Mouse (Mus musculus) thymus, adult 2 months (tissue): Measurements from ENCODE around the gene Slc22a16. TPM values are rescaled to one million over a fixed set of nuclear protein-coding genes. Genes with fewer than 3 reads are reported as not detected.
"Not testable (repeated sequence)": the region's sequence is repeated elsewhere in the genome, so short reads cannot be mapped to it uniquely, and the experiment has no call there.

Source experiments
- DNase-seq: peaks from one replicate; pipeline ENCODE4 v3.0.0; 2021
- H3K27ac ChIP-seq: fragments of 200-500 bp; 2 replicates; pipeline ENCODE4 v1.5.1; 2012; ENCODE audit warnings: low read length, control low read depth; ENCODE audit not compliant: control insufficient read depth, insufficient read depth
- H3K27me3 ChIP-seq: fragments of 200-500 bp; 2 replicates; pipeline ENCODE4 v1.6.1; 2012; ENCODE audit warnings: mild to moderate bottlenecking, low read length, moderate library complexity, mixed read lengths; ENCODE audit not compliant: control insufficient read depth, insufficient read depth
- H3K36me3 ChIP-seq: fragments of 200-500 bp; 2 replicates; pipeline ENCODE4 v1.6.1; 2012; ENCODE audit warnings: mild to moderate bottlenecking, low read length, moderate library complexity; ENCODE audit not compliant: control insufficient read depth, insufficient read depth
- H3K4me1 ChIP-seq: fragments of 200-500 bp; replicated peaks from 2 replicates; pipeline ENCODE4 v1.6.1; 2012; ENCODE audit warnings: low read length; ENCODE audit not compliant: control insufficient read depth, insufficient read depth
- H3K4me3 ChIP-seq: fragments of 200-500 bp; 2 replicates; pipeline ENCODE4 v1.5.1; 2012; ENCODE audit warnings: mild to moderate bottlenecking, low read length, control low read depth, moderate library complexity; ENCODE audit not compliant: control insufficient read depth, insufficient read depth
- CTCF ChIP-seq: fragments of 200-500 bp; IDR thresholded peaks from 2 replicates; pipeline ENCODE4 v1.5.1; 2012; ENCODE audit warnings: mild to moderate bottlenecking, control low read depth, low read length, moderate library complexity, borderline replicate concordance; ENCODE audit not compliant: control insufficient read depth, poor library complexity, insufficient read depth; ENCODE audit errors: extremely low read depth
- POLR2A ChIP-seq: fragments of 200-500 bp; IDR thresholded peaks from 2 replicates; pipeline ENCODE4 v1.6.1; 2012; ENCODE audit warnings: mild to moderate bottlenecking, low read length, control low read depth, moderate library complexity; ENCODE audit not compliant: control insufficient read depth, poor library complexity, insufficient read depth; ENCODE audit errors: extremely low read depth
- WGBS: fragments of 180-500 bp; shearing (Covaris S2); methylation state at CpG from one replicate; pipeline ENCODE4 v1.1.7; 2018; 5-methylcytosine and 5-hydroxymethylcytosine counted together
- polyA plus RNA-seq: library from polyadenylated mRNA; depleted of rRNA; stranded (reverse); fragments of >200 nt; gene quantifications from 2 replicates; pipeline ENCODE4 v1.2.3, GENCODE M21; 2012

Slc22a16 gene
- polyA plus RNA-seq, 1 experiment: not detected

DNA sequence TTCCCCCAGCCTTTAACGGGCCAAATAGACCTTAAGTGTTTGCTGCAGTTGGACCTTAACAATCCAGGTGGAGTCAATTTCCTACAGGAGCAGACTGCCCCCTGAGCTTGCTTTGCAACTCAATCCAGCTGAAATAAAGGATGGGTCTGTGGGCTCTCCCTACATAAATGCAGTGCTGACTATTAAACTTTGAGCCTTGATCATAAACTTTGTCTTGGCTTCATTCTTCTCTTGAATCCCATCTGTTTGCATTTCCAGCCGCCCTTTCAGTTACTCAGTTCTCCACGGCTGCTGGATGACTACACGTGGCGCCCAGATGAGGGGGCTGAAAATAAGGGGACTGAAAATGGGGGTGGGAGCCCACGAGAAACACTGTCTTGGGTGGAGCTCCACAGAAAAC is 28.8 kb upstream of the Slc22a16 start:
- 92% methylated on average over 6 of the region's 6 CpGs for WGBS
- Histone ChIP-seq H3K4me1 (0 out of 2 replicates have a peak, but pooled peaks cover 3% of the 10 kb centered on the region), H3K27ac (no peak overlapping the region), H3K36me3 (no peaks in the 10 kb centered on the region), H3K4me3 (no peak overlapping the region), H3K27me3 (no peaks in the 10 kb centered on the region)
- DNase-seq: no peak
- TF ChIP-seq CTCF (no peak), POLR2A (no peak)

DNA sequence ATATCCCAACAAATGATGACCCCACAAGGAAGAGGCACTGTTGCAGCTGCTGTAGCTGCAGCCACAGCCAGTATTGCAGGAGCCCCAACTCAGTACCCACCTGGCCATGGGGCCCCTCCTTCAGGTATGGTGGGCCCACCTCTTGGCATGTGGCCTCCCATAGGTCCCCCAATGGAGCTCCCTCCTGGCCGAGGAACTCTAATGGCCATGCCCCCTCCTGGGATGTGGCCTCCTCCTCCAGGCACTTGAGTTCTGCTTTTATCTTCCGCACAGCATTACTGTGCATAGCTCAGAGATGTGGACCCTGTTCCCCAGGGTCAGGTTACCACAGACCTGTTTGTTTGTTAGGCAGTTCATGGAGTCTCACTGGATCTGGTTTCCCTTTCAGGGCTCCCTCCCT is 20.8 kb upstream of the Slc22a16 start:
- Histone ChIP-seq H3K36me3 (no peaks in the 10 kb centered on the region), H3K4me3 (no peak overlapping the region), H3K4me1 (no peaks in the 10 kb centered on the region), H3K27me3 (no peaks in the 10 kb centered on the region), H3K27ac (no peak overlapping the region)
- DNase-seq: no peak
- no peak for TF ChIP-seq CTCF
- no peak for TF ChIP-seq POLR2A
- 88% methylated on average over 2 of the region's 2 CpGs for WGBS

DNA sequence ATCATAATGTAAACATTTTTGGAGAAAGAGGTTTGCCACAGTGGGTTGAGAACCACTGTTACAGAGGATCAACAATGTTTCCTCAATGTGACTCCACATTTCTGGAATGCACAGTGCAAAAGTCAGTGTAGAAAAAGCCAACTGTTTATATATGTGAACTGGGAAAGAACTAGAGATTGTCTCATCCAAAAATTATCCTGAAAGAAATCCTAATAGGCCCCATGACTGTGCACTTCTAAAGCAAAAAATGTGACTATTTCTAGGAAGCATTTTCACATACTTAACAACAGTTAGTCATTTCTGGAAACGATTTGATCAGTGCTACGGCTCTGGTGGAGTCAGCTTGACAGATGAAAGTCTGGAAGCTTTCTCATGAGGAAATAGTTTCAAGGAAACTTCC is 18.3 kb upstream of the Slc22a16 start:
- H3K36me3 ChIP-seq: no peaks in the 10 kb centered on the region
- H3K27ac ChIP-seq: no peak overlapping the region
- no peaks in the 10 kb centered on the region for H3K27me3 ChIP-seq
- no peak overlapping the region for H3K4me3 ChIP-seq
- TF ChIP-seq POLR2A (no peak), CTCF (no peak)
- 90% methylated on average over 2 of the region's 2 CpGs for WGBS
- no peaks in the 10 kb centered on the region for H3K4me1 ChIP-seq
- no peak for DNase-seq

DNA sequence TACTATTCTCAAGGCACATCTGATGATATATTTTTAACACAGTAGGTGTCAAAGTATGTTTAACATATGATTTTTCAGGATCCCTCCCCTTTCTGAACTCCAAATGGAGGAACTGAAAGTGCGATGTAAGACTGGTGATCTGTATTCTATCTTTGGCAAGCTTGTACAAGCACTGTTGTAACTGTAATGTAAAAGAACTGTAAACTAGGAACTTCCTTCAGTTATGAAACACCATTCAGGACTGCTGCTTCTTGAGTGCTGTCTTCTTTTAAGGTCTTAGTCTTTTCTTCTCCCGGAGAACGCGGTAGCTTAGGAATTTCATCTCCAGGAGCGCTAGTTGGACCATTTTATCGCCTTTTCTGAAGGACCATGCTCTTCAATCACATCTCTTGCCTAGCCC is 4.4 kb upstream of the Slc22a16 start:
- not testable (repeated sequence) for H3K27ac ChIP-seq, DNase-seq, H3K36me3 ChIP-seq, H3K4me3 ChIP-seq, H3K27me3 ChIP-seq, H3K4me1 ChIP-seq
- WGBS: 97% methylated on average over 6 of the region's 6 CpGs

DNA sequence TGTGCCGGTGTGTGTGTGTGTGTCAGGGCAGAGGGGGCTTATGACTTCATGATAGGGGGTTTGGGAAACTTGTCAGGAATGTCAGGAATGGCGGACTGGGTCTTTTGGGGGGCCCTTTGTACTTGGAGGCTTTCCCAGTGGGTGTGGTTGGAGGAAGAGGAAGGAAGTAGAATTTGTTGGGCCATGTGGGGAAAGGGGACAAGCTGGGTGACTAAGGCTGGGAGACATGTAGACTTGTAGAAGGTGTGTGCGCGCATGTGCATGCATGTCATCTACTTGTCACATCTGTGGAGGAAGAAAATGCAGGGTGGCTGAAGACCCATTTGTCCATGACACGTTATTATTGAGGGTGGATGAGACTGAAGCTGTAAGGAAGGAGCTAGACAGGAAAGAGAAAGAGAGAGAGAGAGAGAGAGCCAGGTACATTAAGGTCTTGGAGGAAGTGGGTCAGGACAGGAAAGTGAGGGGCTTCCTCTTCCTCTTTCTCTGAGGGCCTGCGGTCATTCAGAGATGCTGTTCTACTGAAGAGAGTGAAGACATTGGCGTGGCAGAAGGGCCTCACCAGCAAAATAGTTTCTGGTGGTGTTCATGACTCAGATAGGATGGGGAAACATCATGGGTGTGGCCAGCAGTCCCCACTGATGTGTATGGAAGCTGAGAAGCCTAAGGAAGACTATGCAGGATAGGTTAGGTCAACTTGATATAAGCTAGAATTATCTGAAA is 5.9 kb downstream of the Slc22a16 start:
- no peaks in the 10 kb centered on the region for H3K27me3 ChIP-seq
- H3K27ac ChIP-seq: no peak overlapping the region
- H3K36me3 ChIP-seq: no peaks in the 10 kb centered on the region
- no peak for DNase-seq
- H3K4me3 ChIP-seq: no peak overlapping the region
- peaks cover 4% of the 10 kb centered on the region; the same call in 1 of the 2 replicates for H3K4me1 ChIP-seq
- TF ChIP-seq POLR2A (no peak), CTCF (no peak)
- 59% methylated on average over 7 of the region's 7 CpGs for WGBS

DNA sequence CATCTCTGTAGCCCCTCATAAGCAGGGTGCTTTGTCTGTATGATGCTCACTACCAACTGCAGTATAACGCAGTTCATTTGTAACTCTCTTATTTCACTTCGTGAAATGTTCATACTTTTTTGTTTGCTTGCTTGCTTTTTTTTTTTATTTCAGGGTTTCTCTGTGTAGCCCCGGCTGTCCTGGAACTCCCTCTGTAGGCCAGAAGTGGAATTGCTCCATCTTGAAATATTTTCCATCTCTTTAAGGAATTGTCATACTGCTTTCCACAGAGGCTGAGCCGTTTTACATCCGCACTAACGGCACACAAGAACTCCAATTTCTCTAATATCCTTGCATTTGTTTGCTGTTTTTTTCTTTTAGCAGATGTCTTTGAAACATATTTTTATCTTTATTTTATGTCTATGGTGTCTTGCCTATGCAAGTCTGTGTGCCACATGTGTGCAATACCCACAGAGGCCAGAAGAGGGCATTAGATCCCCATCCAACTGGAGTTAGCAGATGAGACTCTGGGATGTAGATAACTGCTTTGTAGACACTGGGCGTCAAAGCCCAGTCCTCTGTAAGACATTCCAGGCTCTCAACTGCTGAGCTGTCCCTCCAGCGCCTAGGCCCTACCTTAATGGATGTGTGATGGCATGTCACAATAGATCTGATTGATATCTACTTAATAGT is 13.6 kb downstream of the Slc22a16 start:
- no peak overlapping the region for H3K27ac ChIP-seq
- no peak overlapping the region for H3K4me3 ChIP-seq
- H3K36me3 ChIP-seq: no peaks in the 10 kb centered on the region
- WGBS: 81% methylated on average over 8 of the region's 8 CpGs
- H3K27me3 ChIP-seq: no peaks in the 10 kb centered on the region
- TF ChIP-seq CTCF (no peak), POLR2A (no peak)
- H3K4me1 ChIP-seq: no peaks in the 10 kb centered on the region
- DNase-seq: peak; percentile 22
